Mouse (Mus musculus) C2C12 (cell line): ENCODE measurements around the gene Patj. TPM values are rescaled to one million over a fixed set of nuclear protein-coding genes. Genes with fewer than 3 reads are reported as not detected.

Experiments
- H3K27me3 ChIP-seq: one replicate; pipeline ENCODE4 v1.6.1; 2011; ENCODE audit not compliant: control insufficient read depth, insufficient read depth, insufficient read length
- H3K36me3 ChIP-seq: one replicate; pipeline ENCODE4 v1.6.1; 2011; ENCODE audit not compliant: control insufficient read depth, insufficient read depth
- H3K4me3 ChIP-seq: one replicate; pipeline ENCODE4 v1.5.1; 2011; ENCODE audit warnings: mild to moderate bottlenecking, control low read depth; ENCODE audit not compliant: poor library complexity, insufficient read depth, severe bottlenecking
- H3K79me2 ChIP-seq: one replicate; pipeline ENCODE4 v1.6.1; 2011; ENCODE audit not compliant: control insufficient read depth, insufficient read depth
- H3K79me3 ChIP-seq: one replicate; pipeline ENCODE4 v1.6.1; 2011; ENCODE audit warnings: low read depth, control low read depth
- H3ac ChIP-seq: one replicate; pipeline ENCODE3; 2011; ENCODE audit warnings: low read depth; ENCODE audit not compliant: control insufficient read depth, insufficient read length
- CEBPB ChIP-seq: IDR thresholded peaks from one replicate; pipeline ENCODE4 v1.6.1; 2011; ENCODE audit warnings: low read depth, mild to moderate bottlenecking, control low read depth, moderate library complexity
- CTCF ChIP-seq: IDR thresholded peaks from one replicate; pipeline ENCODE4 v1.5.1; 2011; ENCODE audit not compliant: control insufficient read depth, insufficient read depth, insufficient read length
- FOSL1 ChIP-seq: IDR thresholded peaks from one replicate; pipeline ENCODE4 v1.8.0; 2011; ENCODE audit warnings: mild to moderate bottlenecking, low read length; ENCODE audit not compliant: poor library complexity, insufficient read depth, severe bottlenecking
- MAX ChIP-seq: IDR thresholded peaks from one replicate; pipeline ENCODE4 v1.6.1; 2011; ENCODE audit warnings: mild to moderate bottlenecking, control low read depth
- MYOD1 ChIP-seq: IDR thresholded peaks from one replicate; pipeline ENCODE4 v1.6.1; 2011; ENCODE audit warnings: low read depth; ENCODE audit not compliant: control insufficient read depth, insufficient read length
- MYOG ChIP-seq: IDR thresholded peaks from one replicate; pipeline ENCODE4 v1.6.1; 2011; ENCODE audit not compliant: control insufficient read depth, insufficient read length; ENCODE audit errors: extremely low read depth
- USF1 ChIP-seq: IDR thresholded peaks from one replicate; pipeline ENCODE4 v1.6.1; 2011; ENCODE audit warnings: low read depth, mild to moderate bottlenecking, control low read depth, moderate library complexity
- polyA plus RNA-seq: library from polyadenylated mRNA; unstranded; fragments of >200 nt; fragmentation: generic; extraction: Trizol; gene quantifications from one replicate; pipeline ENCODE4 v1.2.1, GENCODE M21; 2012; ENCODE audit warnings: missing spikeins

Patj gene
- polyA plus RNA-seq, 1 experiment, result 3.3 TPM

- Histone ChIP-seq H3K27me3 (no peaks in the 10 kb centered on the region), H3ac (no peak overlapping the region), H3K36me3 (no peaks in the 10 kb centered on the region), H3K4me3 (no peak overlapping the region), H3K79me3 (no peaks in the 10 kb centered on the region), H3K79me2 (no peaks in the 10 kb centered on the region)
- no peak for TF ChIP-seq MYOG
- no peak for TF ChIP-seq MAX
- no peak for TF ChIP-seq USF1
- TF ChIP-seq CTCF, result no peak
- no peak for TF ChIP-seq CEBPB
- no peak for TF ChIP-seq MYOD1
- no peak for TF ChIP-seq FOSL1
Observed at GRCm38 (mm10) chr4:98451259-98451658, 55.7 kb downstream of the Patj start.

DNA sequence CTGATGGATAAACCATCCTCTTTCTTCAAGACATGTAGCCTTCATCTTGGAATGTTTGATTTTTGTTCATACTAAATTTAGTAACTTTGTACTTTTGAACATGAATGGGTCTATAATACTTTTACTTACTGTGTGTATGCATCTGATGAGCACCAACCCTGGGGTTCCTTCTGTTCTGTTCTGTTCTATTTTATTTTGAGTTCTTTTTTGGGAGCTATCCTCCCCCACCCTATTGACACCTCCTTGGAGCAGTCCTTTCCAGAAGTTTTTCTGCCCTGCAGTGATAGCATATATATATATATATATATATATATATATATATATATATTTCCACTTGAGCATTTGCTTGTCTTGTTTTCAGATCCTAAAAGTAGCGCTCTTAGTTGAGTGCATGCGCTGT lies 57.1 kb downstream of the Patj start:
- Histone ChIP-seq H3K79me2 (no peaks in the 10 kb centered on the region), H3K79me3 (no peaks in the 10 kb centered on the region), H3K36me3 (no peaks in the 10 kb centered on the region), H3ac (no peak overlapping the region), H3K27me3 (no peaks in the 10 kb centered on the region), H3K4me3 (no peak overlapping the region)
- TF ChIP-seq MYOG (no peak), MYOD1 (no peak), FOSL1 (no peak), CEBPB (no peak), CTCF (no peak), USF1 (no peak), MAX (no peak)

DNA sequence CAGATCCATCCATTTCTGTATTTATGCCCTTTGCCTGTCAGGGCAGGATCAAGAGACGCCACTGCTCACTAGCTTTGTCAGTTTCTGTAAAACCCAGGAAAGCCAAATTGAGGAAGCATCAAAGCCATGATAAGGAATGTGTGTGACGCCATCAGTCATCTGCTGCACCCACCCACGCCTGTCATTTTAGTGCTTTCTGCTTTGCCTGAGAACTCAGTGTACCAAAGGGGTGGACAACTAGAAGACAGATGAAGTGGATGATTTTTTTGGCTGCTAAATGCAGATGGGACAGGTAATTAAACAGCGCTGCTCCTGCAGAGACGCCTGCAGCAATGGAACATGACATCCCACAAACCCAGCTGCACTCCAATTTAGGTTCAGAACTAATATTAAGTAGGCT lies 57.6 kb downstream of the Patj start:
- Histone ChIP-seq H3K36me3 (no peaks in the 10 kb centered on the region), H3K4me3 (no peak overlapping the region), H3K79me3 (no peaks in the 10 kb centered on the region), H3ac (no peak overlapping the region), H3K79me2 (no peaks in the 10 kb centered on the region), H3K27me3 (no peaks in the 10 kb centered on the region)
- no peak for TF ChIP-seq USF1

DNA sequence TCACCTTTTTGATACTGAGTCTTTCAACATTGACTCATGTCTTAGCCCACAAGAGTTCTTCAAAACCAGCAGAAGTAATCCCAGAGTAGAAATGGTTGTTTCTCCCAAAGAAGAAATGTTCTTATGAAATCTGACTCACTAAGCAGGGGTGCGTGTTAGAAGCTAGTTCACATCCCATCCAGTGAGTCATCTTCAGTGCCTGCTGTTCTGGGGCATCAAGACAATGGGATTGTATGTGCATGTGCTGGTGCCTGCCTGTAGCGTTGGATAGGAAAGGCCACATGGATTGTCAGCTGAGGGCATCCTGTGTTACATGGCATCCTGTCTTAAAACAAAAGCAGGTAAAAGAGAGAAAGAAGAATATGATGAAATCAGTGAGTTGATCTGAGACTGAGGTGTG lies 59.8 kb downstream of the Patj start:
- H3K27me3 ChIP-seq, result no peaks in the 10 kb centered on the region
- H3K4me3 ChIP-seq, result no peak overlapping the region
- H3K36me3 ChIP-seq, result no peaks in the 10 kb centered on the region
- no peak overlapping the region for H3ac ChIP-seq
- no peaks in the 10 kb centered on the region for H3K79me2 ChIP-seq
- H3K79me3 ChIP-seq, result no peaks in the 10 kb centered on the region
- no peak for TF ChIP-seq CTCF
- TF ChIP-seq CEBPB, result no peak
- TF ChIP-seq MYOD1, result peak; percentile 66

DNA sequence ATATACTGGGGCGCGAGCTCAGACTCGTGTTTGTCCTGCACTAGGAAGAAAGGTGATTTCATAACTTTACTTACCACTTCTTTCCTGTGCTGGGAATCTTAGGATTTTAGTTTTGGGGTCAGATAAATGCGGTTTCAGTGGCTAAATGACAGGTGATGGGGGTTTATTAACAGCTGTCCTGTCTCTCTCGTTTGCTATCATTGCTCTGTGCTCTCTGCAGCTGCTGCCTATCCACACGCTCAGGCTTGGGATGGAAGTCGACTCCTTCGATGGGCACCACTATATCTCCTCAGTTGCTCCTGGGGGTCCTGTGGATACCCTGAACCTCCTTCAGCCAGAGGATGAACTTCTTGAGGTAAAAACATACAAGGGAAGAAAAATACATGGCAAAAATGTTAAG lies 60.3 kb downstream of the Patj start:
- Histone ChIP-seq H3ac (no peak overlapping the region), H3K27me3 (no peaks in the 10 kb centered on the region), H3K79me3 (no peaks in the 10 kb centered on the region), H3K36me3 (no peaks in the 10 kb centered on the region), H3K79me2 (no peaks in the 10 kb centered on the region), H3K4me3 (no peak overlapping the region)
- no peak for TF ChIP-seq FOSL1
- TF ChIP-seq MYOD1, result peak; percentile 28

DNA sequence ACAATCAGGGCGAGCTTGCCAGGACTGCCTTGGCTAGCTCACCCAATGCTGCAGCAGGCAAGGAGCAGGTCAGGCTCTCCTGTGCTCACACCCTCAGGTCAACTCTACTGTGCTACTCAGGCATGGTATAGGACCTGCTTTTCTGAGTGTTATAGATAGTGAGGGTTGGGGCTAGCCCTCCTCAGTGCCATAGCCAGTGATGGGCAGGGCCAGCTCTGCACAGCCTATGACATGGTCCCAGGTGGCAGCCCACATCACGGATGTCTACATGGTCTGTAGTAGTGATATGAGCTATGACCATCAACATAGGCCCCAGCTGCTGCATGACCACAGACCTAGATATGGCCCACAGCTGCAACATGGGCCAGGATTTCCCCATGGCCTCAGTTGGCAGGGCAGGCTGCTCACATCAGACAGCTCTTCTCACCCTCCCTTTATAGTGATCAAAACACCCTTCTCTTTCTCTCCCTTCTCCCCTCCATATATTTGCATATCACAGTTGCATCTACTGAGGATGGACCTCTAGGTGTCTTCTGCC lies 66.3 kb downstream of the Patj start:
- H3K79me3 ChIP-seq, result no peaks in the 10 kb centered on the region
- H3ac ChIP-seq, result no peak overlapping the region
- no peak overlapping the region for H3K4me3 ChIP-seq
- H3K79me2 ChIP-seq, result no peaks in the 10 kb centered on the region
- no peaks in the 10 kb centered on the region for H3K36me3 ChIP-seq
- H3K27me3 ChIP-seq, result no peaks in the 10 kb centered on the region
- no peak for TF ChIP-seq CTCF
- no peak for TF ChIP-seq MAX
- TF ChIP-seq USF1, result no peak
- TF ChIP-seq MYOD1, result no peak
- no peak for TF ChIP-seq CEBPB
- no peak for TF ChIP-seq MYOG
- TF ChIP-seq FOSL1, result no peak
